Mouse (Mus musculus) heart, adult 11 months (tissue): ENCODE data around the gene Nlrc3.
"Not testable (repeated sequence)": the region's sequence is repeated elsewhere in the genome, so short reads cannot be mapped to it uniquely, and the experiment has no call there.

ENCODE experiments used
- DNase-seq: peaks from one replicate; pipeline ENCODE4 v3.0.0; 2022

Gene Nlrc3

DNA sequence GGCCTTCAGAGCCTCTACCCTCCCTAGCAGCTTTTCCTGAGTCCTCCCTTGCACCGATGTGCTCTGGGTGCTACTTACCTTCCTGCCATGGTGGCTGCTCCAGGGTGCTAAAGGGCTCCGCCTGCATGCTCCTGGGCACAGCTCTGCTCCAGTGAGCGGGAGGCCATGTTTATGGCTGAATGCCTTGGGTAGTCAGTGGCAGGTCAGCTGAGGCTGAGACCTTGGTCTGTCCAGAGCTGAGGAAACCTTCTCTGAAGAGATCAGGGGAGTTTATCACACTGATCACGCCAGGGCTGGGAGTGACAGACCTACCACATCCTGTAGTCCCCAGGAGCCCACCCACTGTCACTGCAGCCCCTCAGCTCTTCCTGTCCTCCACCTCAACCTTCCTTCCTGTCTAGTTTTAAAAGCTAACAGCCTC lies at the start of gene Nlrc3:
Gene Nlrc3, minus strand, starts transcription at position 382 of the 421 bp plus-strand sequence.
- peak; percentile 91 for DNase-seq

- no peak for DNase-seq
These were observed 46.3 kb upstream of the Nlrc3 start for GRCm38 (mm10) chr16:4022719-4023118.

DNA sequence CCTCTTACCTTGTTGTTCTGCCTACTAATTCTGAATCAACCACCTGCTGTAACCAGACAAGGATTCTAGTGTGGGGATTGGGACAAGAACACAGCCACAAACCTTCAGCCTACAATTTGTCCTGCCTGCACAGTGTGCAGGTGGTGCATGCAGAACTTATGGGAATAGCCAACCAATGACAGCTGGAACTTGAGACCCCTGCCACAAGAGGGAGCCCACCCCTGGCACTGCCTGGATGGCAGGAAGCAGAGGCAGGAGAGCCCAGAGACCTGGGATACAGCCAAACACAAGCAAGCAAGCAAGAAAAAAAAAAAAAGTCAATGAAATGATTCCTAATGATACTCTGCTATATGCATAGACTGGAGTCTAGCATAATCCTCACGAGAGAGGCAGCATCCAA lies 44.8 kb upstream of the Nlrc3 start:
- peak; percentile 81 for DNase-seq

DNA sequence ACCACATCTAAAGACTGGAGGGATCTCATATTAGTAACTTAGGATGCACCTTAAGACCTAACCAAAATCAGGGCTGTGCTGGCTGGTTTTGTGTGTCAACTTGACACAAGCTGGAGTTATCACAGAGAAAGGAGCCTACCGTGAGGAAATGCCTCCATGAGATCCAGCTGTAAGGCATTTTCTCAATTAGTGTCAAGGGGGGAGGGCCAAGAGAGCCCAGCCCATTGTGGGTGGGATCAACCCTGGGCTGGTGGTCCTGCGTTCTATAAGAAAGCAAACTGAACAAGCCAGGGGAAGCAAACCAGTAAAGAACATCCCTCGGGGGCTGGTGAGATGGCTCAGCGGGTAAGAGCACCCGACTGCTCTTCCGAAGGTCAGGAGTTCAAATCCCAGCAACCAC lies 41.0 kb upstream of the Nlrc3 start:
- DNase-seq = not testable (repeated sequence)

GRCm38 (mm10) chr16:4016786-4017185 lies 40.4 kb upstream of the Nlrc3 start:
- not testable (repeated sequence) for DNase-seq

DNA sequence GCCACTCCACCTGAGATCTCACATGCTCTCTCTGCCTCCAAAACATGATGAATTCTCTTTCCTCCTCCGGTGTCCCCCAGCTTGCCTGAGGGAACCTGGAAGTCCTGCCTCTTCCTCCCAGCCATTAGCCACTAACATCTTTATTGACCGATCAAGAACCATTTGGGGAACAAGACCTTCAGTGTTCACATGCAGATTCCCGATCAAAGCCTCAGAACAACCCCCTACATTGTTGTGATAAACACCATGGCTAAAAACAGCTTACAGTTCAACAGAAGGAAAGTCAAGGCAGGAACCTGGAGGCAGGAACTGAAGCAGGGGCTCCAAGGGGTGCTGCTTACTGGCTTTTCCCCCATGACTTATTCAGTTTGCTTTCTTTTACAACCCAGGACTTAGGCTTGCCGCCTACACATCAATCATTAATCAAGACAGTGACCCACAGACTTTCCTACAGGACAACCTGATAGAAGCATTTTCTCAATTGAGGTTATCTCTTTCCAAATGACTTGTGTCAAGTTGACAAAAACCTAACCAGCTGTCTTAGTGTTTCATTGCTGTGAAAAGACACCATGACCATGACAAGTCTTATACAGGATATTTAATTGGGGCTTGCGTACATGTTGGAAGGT lies 37.7 kb upstream of the Nlrc3 start:
- no peak for DNase-seq

DNA sequence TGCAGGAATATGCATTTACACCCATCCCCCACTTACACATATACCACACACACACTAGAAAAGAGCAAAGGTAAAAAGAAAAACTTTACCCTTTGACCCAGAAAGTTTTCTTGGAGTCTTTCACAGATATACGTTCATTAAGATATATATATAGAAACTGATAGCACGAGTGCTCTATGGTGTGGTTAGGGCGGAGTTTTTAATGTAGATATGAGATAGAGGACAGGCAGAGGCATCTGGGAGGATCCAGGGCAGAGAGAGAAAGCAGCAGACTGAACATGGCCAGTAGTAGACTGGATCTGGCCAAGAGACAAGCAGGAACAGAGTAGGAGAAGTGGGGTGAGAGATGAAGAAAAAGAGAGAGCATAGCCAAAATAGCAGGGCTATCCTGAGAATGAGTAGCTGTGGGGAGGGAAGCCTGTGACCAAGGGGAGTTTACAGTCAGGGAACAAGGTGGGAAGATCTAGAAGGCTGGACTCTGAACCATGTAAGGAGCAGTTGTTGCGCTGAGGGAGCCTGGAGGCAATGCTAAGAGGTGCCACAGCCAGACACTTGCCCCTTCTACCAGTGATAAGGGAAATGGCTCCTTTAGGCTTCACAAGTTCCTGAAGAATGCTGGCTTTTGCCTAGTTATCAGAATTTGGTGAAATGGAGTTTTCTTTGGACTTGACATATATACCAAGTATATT lies 36.6 kb upstream of the Nlrc3 start:
- DNase-seq = no peak

DNA sequence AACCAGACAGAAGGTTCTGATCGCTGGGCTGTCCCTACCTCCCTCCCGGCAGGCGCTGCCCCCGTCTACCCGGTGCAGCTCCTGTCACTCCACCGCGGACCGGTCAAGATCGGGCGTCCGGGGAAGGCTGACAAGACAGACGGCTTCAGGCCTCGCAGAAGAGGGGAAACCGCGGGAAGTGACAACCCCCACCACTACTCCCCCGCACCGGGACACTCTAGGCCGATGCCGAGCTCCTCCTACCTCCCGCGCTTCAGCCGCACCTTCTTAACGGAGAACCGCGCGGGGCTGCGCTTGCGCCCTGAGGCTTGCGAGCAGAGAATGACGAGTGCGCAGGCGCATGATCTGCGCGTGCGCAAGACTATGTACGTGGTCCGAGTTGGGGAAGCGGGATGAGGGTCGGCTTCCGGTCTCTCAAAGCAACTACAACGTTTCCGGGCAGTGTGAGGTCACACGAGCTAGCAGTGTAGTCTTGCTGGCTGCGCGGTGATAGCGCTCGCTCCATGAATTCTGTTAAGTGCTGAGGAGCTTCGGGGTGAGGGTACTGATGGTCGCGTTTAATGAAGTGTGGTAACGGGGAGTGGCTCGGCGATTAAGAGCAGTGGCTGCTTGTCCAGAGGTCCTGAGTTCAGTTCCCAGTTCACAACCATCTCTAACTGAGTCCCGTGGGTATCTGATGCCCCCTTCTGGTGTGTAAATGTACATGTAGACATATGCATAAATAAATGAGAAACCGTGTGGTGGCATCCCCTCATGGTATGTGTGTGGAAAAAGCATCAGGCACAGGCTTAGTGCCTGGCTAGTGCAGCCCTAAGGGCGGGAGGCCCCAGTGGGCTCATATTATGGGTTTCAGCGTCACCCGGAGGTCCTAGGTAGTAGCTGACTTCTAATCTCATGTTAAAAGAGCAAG lies 27.3 kb upstream of the Nlrc3 start, which contains the start of gene Slx4:
Gene Slx4, minus strand, starts transcription at position 282 of the 910 bp plus-strand sequence.
- peak; percentile 100 for DNase-seq

GRCm38 (mm10) chr16:3988410-3988809 lies 12.0 kb upstream of the Nlrc3 start:
- DNase-seq = no peak

- peak; percentile 91 for DNase-seq
These were observed 6.8 kb upstream of the Nlrc3 start for GRCm38 (mm10) chr16:3983146-3983700.

DNA sequence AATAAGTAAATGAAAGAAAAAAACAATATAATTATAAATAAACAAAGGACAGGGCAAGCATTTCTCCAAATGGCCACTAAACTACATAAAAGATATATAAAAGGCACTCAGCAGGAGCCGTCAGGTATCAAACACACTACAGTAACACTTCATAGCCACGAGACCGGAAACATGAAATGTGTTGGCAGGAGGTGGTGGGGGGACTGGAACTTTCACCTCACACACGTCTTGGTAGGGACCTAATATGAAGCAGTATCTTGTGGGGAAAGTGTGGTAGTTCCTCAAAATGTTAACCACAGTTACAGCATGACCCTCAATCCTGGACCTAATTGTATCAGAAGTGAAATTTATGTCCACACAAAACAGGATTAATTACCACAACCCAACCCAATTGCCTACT lies 5.7 kb upstream of the Nlrc3 start:
- no peak for DNase-seq

DNA sequence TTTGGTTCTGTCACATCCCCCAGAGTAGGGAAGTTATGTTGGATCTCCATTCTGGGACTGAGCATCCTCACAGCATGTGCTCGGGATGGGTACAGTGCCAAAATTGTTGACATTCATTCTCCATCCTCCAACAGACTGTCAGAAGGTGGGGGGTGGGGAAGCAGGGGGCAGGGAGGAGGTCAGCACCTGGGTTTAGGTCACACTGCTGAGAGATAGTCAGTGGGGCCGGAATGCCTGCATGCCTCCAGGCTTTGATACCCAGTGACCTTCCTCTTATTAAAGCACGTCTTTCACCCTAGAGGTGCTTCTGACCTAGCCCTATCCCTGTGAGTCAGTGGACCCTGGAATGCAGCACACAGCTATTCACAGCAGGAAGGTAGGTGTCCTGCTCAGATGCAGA lies 280 bp upstream of the Nlrc3 start:
- no peak for DNase-seq

DNA sequence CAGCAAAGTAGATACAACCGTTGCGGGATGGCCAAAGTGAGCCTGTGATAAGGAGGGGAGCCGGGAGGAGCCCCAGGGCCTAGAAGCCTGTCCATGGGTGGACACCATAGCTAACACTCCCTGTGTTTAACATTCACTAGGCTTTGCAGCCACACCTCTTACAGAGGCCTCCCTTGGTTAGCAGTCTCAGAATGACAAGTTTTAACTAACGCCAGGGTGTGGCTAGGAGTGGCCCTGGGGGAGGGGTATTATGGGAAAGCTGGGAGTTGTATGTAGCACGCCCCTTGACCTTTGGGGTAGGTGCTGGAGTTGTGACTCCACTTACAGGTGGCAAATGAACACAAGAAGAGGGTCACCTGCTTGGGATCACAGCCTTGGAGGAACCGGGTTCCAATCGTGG lies 774 bp downstream of the Nlrc3 start:
- DNase-seq = peak; percentile 82

DNA sequence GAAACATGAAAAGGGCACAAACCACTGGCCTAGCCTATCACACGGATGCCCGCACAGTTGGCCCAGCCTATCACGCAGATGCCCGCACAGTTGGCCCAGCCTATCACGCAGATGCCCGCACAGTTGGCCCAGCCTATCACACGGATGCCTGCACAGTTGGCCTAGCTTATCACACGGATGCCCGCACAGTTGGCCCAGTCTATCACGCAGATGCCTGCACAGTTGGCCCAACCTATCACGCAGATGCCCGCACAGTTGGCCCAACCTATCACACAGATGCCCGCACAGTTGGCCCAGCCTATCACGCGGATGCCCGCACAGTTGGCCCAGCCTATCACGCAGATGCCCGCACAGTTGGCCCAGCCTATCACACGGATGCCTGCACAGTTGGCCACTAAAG lies 2.0 kb downstream of the Nlrc3 start:
- not testable (repeated sequence) for DNase-seq

- DNase-seq = no peak
These were observed 10.9 kb downstream of the Nlrc3 start for GRCm38 (mm10) chr16:3965534-3965933.

GRCm38 (mm10) chr16:3964990-3965389 lies 11.4 kb downstream of the Nlrc3 start:
- DNase-seq = no peak

DNA sequence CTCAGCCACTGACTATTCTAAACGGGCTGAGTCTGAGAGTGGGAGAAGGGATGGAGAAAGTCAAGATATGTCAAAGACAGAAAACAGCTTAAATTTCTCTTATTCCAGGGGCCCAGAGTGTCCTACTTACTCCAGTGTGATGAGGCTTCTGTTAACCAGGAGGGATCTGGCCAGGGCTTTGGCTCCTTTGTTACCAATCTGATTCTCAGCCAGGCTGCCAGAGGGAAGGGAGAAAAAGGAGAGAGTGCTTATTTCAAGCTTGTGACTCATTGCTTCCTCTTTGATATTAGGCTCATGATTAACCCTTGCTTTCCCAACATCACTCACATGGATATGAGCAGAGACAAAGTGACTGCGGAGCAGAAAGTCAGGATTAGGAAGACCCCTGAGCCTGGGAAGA lies 17.2 kb downstream of the Nlrc3 start:
- DNase-seq = no peak

GRCm38 (mm10) chr16:3956369-3956768 lies 20.1 kb downstream of the Nlrc3 start:
- DNase-seq = peak; percentile 95

DNA sequence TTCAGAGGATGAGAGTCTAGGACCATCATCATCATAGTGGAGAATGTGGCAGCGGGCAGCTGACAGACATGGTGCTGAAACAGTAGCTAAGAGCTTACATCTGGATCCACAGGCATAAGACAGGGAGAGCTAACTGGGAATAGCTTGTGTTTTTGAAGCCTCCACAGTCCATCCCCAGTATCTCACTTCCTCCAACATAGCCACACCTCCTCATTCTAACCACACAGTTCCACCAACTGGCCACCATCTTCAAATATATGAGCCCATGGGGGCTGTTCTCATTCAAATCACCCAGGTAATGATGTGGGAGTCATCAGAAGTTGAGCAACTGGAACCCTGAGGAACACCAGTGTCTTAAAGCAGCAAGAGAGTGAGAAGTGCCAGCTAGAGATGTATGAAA lies 25.3 kb downstream of the Nlrc3 start:
- DNase-seq = no peak

GRCm38 (mm10) chr16:3934701-3935100 lies 41.7 kb downstream of the Nlrc3 start:
- DNase-seq = no peak

GRCm38 (mm10) chr16:3934091-3934490 lies 42.3 kb downstream of the Nlrc3 start:
- no peak for DNase-seq

- no peak for DNase-seq
These were observed 42.9 kb downstream of the Nlrc3 start for GRCm38 (mm10) chr16:3933536-3933935.

DNA sequence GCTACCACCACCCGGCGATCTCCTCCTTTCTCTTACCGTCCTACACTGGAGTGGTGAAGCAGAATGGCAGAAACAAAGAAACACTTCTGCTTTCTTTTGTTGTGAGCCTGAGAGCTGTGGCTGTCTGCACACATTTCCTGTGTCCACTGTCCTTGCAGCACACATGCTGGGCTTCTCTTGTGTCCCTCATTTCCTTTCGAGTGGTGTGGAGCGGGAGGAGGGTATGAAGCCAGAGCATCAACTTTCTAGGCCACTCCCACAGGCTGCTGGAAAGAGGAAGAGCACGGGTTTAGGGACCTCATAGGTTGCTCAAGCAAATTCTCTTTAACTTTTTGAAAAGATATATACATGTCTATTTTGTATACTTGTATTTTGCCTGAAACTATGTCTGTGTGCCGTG lies 47.3 kb downstream of the Nlrc3 start:
- peak; percentile 96 for DNase-seq
